Mouse (Mus musculus) right cerebral cortex, postnatal 36 days (tissue): ENCODE measurements around the gene Apeh.
A peak's percentile ranks its signal among the peaks of the same experiment; 100 is the strongest.
"Not testable (repeated sequence)": the region's sequence is repeated elsewhere in the genome, so short reads cannot be mapped to it uniquely, and the experiment has no call there.

Source experiments
- DNase-seq, 2 experiments: peaks; one replicate each; pipeline ENCODE4 v3.0.0; 2022; ENCODE audit warnings: low spot score in 2 of 2, mixed read lengths in 1 of 2

The Apeh gene

DNA sequence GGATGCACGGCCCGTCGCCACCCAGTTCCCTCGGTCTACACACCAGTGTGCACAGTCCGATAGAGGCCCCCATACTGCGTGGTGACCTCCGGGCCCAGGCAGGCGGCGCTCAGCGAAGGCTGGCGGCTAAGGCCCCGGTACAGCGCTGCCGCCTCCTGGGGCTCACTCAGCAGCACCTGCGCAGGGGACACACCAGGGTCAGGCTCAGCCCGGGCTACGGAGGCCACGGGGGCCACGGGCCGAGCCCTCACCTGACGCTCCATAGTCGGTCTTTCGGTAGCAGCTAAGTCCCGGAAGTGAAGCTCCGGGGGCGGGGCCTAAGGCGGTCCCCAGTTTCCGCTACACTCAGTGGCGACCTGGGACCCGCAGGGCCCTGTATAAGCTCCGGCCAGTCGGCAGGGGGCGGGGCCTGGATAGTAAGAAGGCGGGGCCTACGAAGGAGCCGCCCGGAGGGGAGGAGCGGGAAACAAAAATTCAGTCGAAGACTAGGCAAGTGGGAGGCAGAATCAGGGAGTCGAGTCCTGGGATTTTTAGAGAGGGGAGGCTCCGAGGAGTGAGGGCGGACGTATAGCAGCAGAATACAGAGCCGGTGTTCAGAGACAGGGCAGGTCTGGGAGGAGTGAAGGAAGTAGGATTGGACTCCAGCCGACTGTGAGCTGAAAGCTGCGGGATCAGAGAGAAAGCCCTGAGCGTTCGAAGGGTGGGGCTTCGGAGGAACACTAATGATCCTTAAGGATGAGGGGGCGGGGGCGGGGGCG lies at the start of gene Apeh:
Apeh (minus strand) TSS at position 423 of the 758 bp plus-strand sequence.
- peak; percentile 78 to 81 for DNase-seq

DNA sequence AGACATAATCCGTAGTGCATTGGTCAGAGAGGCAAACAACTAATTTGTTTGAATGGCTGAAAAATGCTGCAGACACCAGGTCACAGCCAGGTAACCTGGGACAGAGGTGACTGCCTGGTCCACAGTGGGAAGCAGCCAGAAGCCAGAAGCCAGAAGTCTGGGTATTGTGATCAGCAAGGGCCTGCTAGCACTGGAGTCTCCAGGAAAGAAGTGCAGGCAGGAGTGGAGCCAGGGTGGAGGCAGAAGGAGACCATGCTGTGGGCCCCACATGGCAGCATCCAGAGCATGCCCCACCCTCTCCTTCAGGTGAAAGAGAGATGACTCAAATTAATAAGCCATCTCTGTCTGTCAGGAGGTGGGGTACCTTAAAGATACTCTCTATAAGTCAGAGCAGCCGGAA lies 49.1 kb upstream of the Apeh start:
- no peak for DNase-seq

DNA sequence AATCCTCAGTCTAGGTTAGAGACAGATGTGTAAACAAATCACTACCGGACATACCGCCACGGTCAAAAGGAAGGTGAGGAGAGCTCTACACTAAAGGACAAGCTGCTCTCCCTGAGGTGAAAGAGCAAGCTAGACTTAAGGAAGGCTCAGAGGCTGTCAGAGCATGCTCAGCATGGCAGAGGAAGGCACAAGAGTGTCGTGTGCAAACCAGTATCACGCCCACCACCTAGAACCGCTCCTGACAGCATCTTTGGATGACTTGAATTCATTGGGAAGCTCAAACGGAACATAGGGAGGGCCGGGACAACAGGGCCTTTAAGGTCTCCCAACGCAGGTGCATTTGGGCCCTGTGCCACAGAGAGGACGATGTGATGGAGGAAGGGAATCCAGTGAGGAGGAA lies 47.0 kb upstream of the Apeh start:
- no peak for DNase-seq

DNA sequence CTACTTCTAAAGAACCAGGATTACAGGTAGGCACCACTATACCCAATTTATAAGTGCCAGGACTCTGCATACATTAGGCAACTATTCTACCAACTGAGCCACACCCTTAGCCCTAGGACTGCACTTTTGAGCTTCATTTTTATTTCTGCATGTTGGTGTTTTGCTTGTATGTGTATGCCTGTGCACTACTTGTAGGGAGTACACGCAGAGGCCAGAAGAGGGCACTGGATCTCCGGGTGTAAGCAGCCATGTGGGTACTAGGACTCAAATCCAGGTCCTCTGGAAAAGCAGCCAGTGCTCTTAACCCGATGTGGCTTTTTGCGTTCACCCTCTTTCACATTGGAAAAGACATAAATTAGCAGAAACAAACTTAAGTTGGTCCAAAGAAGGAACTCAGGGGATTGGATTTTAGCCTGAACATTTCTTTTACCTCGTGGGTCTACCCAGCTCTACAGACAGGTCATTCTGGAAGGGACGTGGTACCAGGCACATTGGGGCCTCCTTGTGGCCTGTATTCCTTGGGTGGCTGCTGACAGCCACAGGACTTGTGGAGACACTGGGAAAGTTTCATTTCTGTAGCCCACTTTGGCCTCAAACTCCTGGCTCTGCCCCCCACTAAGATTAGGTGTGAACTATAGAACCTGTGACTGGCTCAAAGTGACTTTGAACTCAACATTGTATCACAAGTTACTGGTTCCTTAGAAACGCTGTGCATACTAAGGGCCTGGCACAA lies 45.7 kb upstream of the Apeh start:
- no peak for DNase-seq

DNA sequence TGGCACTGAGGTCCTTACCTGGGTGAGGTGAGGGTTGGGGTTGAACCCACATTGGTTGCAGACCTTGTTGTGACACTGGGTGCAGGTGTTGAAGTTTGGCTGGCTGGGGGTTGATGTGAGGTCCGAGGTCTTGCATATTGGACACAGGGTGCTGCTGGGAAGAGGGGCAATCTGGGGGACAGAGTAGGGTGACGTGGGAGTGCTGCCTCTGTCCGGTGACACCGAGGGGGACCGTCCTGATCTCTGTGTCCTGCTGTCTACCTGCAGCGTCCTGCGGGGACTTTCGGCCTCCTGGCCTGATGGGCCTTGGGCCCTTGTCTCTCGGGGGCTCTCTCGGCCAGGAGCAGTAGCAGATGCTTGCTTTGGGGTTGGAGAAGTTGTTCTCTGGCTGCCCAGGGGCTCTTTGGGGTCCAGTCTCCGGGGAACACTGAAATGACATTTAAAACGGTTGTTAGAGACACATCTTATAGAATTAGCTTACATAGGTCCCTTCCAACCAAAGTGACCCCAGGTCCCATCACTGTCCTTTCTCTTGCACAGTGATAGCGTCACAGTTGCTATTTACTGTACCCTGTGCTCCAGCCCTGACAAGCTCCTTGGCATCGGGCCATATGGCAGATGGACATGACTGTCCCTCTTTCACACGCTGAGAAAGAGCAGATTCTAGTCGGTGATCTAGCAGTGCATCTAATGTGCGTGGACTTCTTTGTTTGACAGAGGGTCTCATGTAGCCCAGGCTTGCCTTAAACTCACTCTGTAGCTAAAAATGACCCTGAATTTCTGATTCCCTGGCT lies 45.0 kb upstream of the Apeh start:
- DNase-seq, result no peak

DNA sequence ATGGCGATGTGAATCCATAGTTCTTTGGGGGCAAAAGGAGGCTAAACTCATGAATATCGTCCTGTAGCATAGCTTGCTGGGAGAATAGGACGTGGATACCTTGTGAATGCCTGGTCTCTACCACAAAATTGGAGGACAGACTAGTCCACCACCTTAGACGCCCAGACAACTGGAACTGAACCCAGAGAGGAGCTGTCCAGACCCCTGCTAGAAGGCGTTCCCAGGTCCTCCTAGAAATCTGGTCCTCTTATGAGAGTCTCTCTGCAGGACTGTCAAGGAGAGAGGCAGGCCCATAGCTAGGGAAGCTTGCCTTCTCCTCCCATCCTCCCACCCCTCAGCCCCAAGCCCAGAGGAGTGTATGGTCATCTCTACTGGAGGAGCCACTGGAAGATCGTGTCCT lies 43.7 kb upstream of the Apeh start:
- no peak for DNase-seq

DNA sequence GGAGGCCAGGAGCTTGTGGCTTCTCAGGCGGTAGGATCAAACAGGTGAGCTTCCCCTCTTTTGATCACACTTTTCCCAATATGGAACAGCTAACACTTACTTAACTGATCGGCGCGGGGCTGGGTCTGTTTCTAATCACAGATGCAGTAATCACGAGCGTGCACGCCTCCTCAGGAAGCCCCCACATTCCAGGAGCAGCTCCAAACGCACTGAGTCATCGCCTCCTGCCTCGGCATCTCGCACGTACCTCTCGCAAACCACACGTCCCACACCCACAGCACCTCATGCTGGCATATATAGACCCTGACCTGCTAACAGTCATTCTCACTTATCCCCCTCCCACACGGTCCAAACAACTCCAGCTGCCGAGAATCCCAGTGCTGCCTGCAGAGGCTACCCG lies 43.1 kb upstream of the Apeh start:
- DNase-seq, result peak; percentile 96

DNA sequence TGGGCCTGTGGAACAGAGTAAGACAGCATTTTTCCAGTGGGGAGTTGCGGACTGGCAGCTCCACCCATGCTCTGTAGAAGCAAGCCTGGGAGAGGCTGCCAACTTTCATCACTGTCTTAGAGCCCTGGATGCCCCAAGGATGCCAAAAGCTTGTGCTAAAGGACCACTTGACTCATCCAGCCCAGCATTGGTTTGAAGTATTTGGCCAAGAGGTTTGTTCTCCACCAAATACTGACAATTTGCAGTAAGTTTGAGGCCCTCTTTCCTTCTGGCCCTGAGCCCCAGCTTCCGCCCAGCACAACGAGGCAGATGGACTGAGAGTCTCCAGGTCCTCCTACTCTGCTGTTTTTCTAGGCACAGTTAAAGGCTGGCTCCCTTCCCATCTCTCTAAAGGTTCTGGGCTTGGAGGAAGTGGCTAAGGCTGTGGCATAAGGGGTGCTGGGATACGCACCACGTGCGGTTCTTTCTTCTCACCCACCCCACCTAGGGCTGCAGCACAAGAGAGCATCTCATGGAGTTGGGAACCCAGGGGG lies 42.6 kb upstream of the Apeh start:
- peak; percentile 70 to 83 for DNase-seq

DNA sequence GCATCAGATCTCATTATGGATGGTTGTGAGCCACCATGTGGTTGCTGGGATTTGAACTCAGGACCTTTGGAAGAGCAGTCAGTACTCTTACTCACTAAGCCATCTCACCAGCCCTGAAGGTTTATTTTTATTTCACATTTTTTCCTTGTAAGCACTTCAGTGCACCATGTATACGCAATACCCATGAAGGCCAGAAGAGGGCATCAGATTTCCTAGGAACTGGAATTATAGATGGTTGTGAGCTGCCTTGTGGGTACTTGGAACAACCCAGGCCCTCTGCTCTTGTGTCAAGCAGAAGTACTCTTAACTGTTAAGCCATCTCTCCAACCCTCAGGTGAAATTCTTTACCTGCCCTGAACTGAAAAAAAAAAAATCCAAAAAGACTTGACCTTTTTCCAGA lies 41.8 kb upstream of the Apeh start:
- DNase-seq, result no peak

DNA sequence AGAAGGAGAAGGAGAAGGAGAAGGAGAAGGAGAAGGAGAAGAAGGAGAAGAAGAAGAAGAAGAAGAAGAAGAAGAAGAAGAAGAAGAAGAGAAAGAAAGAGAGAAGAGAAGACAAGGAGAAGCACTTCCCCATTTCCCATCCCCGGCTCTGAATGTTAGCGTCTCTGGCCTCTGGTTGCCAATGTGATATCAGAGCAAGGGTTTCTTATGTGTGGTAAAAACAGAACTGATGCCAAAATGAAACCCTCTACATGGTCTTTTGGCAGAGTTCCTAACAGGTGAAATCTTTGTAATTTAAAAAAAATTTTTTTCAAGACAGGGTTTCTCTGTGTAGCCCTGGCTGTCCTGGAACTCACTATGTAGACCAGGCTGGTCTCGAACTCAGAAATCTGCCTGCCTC lies 41.3 kb upstream of the Apeh start:
- DNase-seq, result not testable (repeated sequence)

DNA sequence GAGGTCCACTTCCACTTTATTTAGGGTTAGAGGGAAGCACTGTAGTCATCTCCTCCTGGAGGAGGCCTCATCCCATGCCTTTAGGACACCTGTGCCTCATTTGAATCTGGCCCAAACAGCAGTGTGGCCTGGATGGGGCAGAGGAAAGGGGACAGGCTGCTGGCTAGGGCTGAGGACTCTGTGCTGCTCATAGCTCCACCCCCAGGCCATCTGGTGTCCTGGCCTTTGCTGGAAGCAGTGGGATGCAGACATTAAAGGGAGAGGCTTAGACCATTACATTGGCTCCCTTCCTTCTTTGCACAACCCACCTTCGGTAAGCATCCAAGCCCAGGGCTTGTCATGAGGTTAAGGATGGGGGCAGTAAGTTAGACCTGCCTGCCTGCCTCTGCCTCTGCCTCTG lies 39.1 kb upstream of the Apeh start:
- DNase-seq, result no peak

DNA sequence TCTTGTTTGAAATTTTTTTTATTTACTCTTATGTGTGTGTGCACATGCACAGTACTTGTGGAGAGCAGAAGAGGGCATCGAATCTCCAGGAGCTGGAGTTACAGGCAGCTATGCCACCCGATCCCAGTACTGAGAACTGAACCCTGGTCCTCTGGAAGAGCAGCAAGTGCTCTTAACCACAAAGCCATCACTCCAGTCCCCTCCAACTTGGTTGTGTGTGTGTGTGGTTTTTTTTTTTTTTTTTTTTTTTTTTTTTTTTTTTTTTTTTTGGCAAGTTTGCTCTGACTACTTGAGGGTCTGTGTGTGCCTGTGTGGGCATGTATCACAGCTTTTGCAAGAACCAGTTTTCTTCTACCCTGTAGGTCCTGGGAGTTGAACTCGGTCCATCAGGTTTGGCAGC lies 38.0 kb upstream of the Apeh start:
- no peak for DNase-seq

DNA sequence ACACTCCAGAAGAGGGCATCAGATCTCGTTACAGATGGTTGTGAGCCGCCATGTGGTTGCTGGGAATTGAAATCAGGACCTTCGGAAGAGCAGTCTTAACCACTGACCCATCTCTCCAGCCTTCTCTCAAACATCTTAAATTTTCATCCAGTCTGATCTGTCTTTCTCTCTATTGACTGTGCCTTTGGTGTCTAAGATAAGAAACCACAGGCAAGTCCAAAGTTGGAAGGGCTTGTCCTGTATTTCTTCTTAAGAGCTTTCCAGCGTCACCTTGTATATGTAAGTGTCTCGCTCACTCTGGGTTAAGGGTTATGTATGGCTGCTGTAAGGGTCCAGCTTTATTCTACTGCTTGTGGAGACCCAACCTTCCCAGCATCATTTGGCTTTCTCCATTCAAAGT lies 37.1 kb upstream of the Apeh start:
- DNase-seq, result no peak

DNA sequence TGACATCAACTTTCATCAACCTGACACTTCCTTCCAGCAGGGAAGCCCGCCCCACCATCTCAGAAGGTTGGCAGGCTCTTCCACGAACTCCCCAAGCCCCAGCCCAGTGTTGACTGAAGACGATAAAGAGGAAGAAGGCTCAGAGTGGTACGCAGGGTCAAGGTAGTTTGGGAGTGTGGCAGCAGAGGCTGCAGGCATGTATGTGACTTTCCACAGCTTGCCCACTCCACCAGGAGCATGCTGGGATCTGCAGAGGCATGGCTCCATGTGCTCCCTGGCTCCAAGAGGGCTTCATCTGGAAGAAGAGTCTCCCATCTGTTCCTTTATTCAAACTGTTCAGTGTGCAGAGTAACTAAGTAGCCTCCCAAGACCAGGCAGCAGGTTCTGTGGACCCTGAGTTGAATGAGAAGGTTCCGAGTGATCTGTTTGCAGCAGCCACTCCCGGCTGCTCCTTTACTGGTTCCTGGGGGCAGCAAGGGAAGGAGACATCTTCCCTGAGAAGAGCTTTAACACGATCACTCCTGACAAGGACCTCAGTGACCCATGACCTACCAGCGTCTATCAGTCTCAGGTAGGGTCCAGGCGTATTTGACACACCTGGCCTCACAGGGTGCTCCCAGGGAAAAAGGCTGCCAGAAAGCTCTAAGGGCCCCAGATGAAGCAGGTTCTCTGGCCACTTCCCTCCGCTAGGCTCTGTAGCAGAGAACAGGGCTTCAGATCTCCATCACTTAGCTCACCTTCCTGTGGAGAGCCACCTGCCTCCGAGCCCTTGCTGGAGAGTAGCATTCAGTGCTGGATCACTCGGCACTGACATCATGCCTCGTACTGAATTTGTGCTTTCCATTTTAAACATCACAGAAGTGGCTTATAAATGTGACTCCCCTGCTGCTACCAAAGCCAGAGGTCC lies 34.9 kb upstream of the Apeh start:
- no peak for DNase-seq

DNA sequence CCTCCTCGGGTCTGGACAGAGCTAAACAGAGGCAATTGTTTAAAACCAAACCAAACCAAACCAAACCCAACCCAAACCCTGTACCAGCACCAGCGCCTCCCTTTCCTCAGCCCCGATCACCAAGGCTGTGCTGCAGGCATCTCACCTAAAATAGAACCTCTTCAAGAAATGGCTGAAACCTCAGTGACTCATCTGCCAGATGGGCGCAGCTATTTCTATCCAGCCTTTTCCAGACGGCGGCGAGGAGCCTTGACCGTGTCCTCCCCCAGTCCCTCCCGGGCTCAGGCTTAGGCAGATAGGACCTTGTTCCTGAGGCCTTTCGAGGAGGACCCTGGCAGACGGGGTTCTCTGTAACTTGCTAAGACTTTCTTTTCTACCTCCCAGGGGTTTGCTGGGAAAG lies 33.8 kb upstream of the Apeh start:
- DNase-seq, result peak; percentile 68 to 85

DNA sequence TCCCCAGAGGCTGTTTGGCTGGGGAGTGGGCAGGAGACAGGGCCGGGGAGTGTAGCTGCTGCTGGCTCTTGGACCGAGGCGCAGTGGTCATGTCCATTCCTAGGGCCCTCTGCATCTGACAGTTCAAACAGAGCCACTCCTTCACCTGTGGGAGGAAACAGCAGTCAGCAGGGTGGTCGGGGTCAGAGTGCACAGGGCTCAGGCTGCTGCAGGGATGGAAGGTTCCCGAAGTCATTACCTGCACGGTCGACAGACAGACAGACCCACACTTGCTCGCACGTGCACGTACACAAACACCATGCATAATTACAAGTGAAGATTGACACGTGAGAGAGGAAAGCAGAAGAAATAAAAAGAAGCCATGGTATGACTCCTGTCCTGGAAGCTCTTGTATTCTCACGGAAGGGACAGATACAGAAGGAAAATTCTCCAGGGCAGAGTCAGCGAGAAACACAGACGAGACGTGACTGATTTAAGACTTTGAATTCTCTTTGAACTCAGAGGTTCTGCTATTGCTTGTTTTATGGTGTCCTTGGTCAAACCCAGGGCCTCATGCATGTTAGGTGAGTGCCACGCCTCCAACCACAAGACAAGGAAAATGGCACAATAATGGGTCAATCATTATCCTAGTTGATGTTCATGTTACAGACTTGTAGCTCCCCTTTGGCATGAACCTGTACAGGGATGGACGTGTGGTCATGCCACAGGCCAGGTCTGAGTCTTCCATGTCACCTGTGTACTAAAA lies 32.2 kb upstream of the Apeh start:
- DNase-seq, result no peak

DNA sequence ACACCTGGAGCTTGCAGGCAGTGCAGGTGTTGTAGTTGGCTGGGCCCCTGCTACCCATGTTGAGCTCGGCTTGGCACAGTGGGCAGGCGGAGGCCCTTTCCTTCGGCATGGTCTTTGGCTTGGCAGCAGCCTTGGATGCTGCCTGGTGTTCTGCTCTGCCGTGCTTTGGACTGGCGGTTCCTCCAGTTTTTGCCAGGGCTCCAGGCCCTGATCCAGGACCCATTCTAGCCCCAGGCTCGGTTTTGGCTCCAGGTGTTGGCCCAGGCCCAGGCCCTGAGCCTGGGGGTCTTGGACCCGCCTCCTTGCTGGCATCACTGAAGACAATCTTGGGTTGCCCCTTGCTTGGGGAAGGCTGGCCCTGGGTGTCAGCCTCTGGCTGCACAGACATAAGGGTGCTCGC lies 31.3 kb upstream of the Apeh start:
- no peak for DNase-seq

DNA sequence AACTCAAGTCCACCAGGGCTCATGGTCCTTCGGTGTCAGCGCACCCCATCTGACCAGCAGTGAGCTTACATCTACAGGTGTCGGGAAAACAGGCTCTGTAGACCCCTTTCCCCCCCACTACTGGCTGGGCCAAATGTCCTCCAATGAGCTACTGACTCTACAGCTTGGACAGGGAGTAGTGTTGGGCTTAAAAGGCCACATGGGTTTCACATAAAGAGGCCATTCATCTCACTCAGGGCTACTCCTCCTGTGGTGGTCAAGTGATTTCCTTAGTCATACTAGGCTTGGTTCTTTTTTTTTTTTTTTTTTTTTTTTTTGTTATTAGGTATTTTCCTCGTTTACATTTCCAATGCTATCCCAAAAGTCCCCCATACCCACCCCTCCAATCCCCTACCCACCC lies 29.5 kb upstream of the Apeh start:
- no peak for DNase-seq

DNA sequence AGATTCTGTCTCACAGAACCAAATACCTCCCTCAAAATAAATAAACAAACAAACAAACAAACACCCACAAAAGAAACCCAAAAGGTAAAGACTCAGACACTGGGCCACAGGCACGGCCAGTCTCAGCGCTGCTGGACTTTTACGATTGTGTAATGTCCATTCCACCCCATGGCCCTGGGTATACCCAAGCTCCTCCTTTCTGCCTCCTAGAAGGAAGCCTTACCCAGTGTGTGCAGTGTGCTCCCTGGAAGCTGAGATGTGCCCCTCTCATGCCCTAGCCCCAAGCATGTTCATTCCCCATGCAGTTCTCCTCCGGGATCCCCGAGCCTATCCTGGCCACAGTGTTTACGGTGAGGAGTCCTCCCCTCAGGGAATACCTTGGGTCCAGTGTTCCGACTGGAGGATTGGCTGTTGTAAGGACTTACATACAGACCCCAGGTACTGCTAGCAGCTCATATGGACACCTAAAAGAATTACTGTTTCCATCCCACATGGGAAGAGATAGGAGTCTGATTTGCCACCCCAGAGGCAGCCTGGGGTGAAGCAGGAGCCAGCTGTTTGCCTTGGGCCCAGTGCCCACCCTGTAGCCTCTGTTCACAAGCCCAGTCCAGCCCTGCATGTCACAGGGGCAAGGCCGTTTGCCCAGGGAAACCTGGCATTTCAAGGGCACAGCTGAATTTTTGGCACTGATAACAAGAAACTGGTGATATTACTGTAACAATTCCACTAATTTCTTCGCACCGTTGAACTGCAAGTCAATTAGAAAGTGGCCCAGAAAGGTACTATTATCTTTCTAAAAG lies 27.0 kb upstream of the Apeh start:
- no peak for DNase-seq

DNA sequence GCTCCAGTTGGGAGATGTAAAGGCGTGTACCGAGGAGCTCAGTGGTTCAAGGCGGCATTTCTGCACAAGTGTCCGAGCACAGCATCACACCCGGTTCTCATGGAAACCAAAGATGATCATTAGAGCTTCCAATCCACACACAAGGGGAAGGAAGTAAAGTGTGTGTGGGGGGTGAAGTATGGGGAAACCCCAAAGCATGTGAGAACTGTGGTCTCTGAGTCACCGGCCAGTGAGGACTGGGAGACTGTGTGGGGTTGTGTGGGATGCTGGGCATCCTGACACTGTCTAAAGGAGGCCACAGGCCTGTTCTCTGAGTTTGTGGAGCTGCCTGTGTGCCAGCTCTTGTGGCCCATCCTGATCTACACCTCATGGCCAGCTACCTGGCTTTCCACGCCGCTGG lies 26.3 kb upstream of the Apeh start:
- DNase-seq, result no peak
